Mouse (Mus musculus) erythroblast, embryonic 14.5 days (primary cell): Measurements from ENCODE around the gene Klrb1c. TPM values are rescaled to one million over a fixed set of nuclear protein-coding genes. Genes with fewer than 3 reads are reported as not detected.
A peak's percentile ranks its signal among the peaks of the same experiment; 100 is the strongest.
"Not testable (repeated sequence)": the region's sequence is repeated elsewhere in the genome, so short reads cannot be mapped to it uniquely, and the experiment has no call there.

Source experiments
- H3K27me3 ChIP-seq: 2 replicates; pipeline ENCODE4 v1.6.1; 2012; ENCODE audit warnings: inconsistent platforms; ENCODE audit not compliant: control insufficient read depth
- H3K36me3 ChIP-seq: 2 replicates; pipeline ENCODE4 v1.6.1; 2012; ENCODE audit warnings: mild to moderate bottlenecking, inconsistent platforms; ENCODE audit not compliant: control insufficient read depth
- H3K4me1 ChIP-seq: 2 replicates; pipeline ENCODE4 v1.6.1; 2012; ENCODE audit warnings: inconsistent platforms; ENCODE audit not compliant: control insufficient read depth
- H3K4me3 ChIP-seq: replicated peaks from 2 replicates; pipeline ENCODE3; 2012; ENCODE audit warnings: moderate library complexity, mild to moderate bottlenecking, inconsistent platforms
- H3K9me3 ChIP-seq: 2 replicates; pipeline ENCODE4 v1.6.1; 2012; ENCODE audit warnings: low read length, inconsistent platforms, mixed read lengths; ENCODE audit not compliant: control insufficient read depth
- GATA1 ChIP-seq: IDR thresholded peaks from 2 replicates; pipeline ENCODE4 v1.6.1; 2012; ENCODE audit warnings: low read length, inconsistent platforms, mixed read lengths
- TAL1 ChIP-seq: IDR thresholded peaks from 3 replicates; pipeline ENCODE4 v1.6.1; 2012; ENCODE audit warnings: low read length, inconsistent platforms, mixed read lengths
- polyA plus RNA-seq: library from polyadenylated mRNA; stranded (reverse); fragments of >175 nt; gene quantifications from 2 replicates; pipeline ENCODE4 v1.2.3, GENCODE M21; 2012

Gene Klrb1c
- polyA plus RNA-seq, 1 experiment: not detected

GRCm38 (mm10) chr6:128797936-128798771 is 9.1 kb upstream of the Klrb1c start:
- Histone ChIP-seq H3K36me3 (no peaks in the 10 kb centered on the region), H3K4me3 (peak overlapping the region; percentile 62), H3K4me1 (peaks cover 33% of the 10 kb centered on the region), H3K27me3 (no peaks in the 10 kb centered on the region), H3K9me3 (no peaks in the 10 kb centered on the region)
- TF ChIP-seq GATA1 (no peak), TAL1 (no peak)

DNA sequence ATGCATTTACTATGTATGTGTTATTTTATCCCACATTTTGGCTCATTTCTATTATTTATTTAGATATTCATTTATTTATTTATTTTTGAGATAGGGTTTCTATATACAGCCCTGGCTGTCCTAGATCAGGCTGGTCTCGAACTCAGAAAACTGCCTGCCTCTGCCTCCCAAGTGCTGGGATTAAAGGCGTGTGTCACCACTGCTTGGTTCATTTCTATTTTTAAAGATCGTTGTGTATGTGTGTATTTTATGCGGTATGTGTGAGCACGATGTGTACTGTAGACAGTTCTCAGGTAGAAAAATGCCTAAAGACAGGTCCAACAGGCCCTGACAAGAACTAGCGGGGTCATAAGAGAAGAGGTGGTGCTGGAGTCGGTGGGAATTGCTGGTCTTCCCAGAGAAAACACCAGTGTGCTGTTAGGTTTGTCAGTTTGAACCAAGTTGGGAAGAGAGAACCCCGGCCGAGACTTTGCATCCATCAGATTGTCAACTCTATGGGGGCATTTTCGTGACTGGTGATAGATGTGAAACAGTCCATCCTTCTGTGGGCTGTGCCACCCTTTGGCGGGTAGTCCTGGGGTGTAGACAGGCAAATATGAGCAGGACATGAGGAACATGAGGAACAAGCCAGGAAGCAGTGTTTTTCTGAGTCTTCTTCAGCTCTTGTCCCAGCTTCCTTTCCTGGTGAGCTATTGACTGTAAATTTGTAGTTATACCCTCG is 8.3 kb upstream of the Klrb1c start:
- H3K27me3 ChIP-seq: no peaks in the 10 kb centered on the region
- no peaks in the 10 kb centered on the region for H3K9me3 ChIP-seq
- no peaks in the 10 kb centered on the region for H3K36me3 ChIP-seq
- TF ChIP-seq GATA1: no peak
- no peak overlapping the region for H3K4me3 ChIP-seq
- H3K4me1 ChIP-seq: peaks cover 24% of the 10 kb centered on the region

- Histone ChIP-seq H3K27me3 (no peaks in the 10 kb centered on the region), H3K36me3 (no peaks in the 10 kb centered on the region), H3K4me1 (peaks cover 24% of the 10 kb centered on the region), H3K4me3 (no peak overlapping the region), H3K9me3 (no peaks in the 10 kb centered on the region)
- no peak for TF ChIP-seq GATA1
- TF ChIP-seq TAL1: no peak
These were observed 7.4 kb upstream of the Klrb1c start for GRCm38 (mm10) chr6:128796321-128796955.

DNA sequence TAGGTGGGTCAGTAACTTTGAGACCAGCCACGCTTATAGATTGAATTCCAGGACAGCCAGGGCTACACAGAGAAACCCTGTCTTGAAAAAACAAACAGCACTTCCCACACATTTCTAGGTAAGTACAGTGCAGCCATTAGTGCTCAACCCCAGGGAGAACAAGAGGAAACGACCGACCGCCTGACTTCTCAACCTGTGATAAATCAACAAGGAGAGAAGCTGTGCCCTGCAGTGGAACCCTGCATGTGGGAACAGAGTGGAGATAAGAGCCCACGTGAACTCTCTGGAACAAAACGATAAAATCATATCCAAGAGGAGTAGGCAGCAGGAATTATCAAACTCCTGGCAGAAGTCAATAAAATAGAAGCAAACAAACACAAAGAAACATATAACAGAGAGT is 4.7 kb upstream of the Klrb1c start:
- TF ChIP-seq TAL1 (no peak), GATA1 (no peak)

DNA sequence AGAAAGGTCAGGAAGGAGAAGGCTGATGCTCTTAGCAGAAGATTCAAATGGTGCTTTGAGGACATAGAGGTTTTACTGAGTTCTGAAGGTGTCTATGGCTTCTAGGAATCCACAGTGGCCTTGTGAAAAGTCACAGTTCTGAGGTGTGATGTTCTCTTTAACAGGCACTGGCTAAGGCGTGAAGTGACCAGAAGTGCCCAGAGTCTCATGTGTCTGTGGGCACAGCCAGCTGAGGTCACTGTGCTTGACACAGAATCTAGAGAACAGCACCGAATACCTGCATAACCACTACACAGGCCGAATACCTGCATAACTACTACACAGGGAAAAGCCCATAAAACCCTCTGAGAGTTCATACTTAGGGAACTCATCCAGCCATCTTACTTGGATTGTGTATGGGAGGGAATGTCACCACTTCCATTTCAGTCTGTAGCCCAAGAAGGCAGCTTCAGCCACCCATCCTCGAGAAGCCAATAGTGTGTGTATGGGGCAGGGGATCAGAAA is 1.5 kb upstream of the Klrb1c start:
- H3K36me3 ChIP-seq, H3K9me3 ChIP-seq, H3K27me3 ChIP-seq, H3K4me3 ChIP-seq, H3K4me1 ChIP-seq: not testable (repeated sequence)

More for the DNA sequence above, 4.7 kb upstream of the Klrb1c start:
- H3K9me3 ChIP-seq: no peaks in the 10 kb centered on the region
- H3K36me3 ChIP-seq: no peaks in the 10 kb centered on the region
- H3K4me3 ChIP-seq: no peak overlapping the region
- H3K27me3 ChIP-seq: no peaks in the 10 kb centered on the region
- peaks cover 13% of the 10 kb centered on the region for H3K4me1 ChIP-seq

DNA sequence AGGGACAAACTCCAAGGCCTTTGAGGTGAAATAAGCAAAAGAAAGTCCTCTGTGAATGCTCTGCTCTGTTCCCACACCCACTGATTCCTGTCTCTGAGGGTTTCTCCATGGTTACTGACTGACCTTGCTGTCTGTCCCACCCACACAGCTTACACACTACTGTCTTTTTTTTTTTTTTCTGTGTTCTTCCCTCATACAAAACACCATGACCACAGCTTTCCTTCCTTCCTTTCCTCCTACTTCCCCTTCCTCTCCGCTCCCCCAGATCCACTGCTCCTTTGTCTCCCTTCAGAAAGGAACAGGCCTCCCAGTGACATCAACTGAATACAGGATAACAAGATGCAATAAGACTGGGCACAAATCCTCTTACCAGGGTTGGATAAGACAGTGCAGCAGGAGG is 498 bp downstream of the Klrb1c start:
- Histone ChIP-seq H3K36me3 (no peaks in the 10 kb centered on the region), H3K4me1 (no peaks in the 10 kb centered on the region; the same call in 1 of the 2 replicates), H3K4me3 (no peak overlapping the region), H3K9me3 (no peaks in the 10 kb centered on the region), H3K27me3 (no peaks in the 10 kb centered on the region)
- TF ChIP-seq GATA1 (no peak), TAL1 (no peak)

DNA sequence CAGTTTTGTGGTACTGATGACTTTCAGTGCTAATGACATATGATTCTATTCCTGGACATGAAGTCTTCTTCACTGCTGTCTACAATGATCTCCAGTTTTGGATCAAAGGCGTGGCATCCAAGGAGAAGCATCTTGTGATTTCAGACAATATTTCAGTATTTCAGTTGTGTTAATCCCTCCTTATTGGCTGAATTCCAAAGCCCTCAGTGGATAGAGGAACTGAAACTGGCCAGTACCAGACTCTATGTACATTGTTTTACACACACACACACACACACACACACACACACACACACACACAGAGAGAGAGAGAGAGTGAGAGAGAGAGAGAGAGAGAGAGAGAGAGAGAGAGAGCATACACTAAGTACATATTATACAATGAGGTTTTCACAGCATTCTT is 2.6 kb downstream of the Klrb1c start:
- not testable (repeated sequence) for H3K9me3 ChIP-seq, H3K4me1 ChIP-seq, H3K27me3 ChIP-seq, H3K4me3 ChIP-seq, H3K36me3 ChIP-seq

DNA sequence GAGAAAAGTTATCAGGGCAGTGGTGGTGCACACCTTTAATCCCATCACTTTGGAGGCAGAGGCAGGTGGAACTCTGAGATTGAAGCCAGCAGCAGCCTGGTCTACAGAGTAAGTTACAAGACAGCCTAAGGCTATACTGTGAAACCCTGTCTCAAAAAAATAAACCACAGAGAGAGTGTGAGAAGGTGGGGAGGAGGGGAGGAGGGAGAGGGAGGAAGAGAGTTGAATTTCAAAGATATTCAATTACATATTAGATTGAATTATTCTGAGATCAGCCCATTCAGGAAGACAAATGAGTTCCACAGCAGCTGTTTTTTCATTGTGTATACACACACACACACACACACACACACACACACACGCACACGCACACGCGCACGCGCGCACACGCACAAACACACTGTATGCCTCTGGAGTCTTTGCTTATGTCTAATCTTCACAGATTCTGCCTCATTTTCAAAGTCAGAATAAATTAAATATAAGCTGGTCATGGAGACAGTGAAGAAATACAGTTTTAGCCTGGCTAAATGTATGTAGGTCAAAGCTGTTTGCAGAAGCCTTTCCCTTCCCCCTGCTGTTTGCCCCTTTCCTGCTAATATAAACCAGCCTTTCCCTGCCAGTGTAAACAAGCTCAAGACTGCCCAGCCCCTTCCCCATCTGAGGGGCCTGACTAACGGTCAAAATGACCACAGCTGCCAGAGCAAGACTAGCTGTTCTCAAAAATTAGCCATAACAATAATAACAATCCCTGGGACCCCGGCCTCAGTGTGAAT is 19.3 kb downstream of the Klrb1c start:
- Histone ChIP-seq H3K4me1 (peaks cover 5% of the 10 kb centered on the region), H3K36me3 (no peaks in the 10 kb centered on the region), H3K27me3 (no peaks in the 10 kb centered on the region), H3K9me3 (peaks cover 14% of the 10 kb centered on the region), H3K4me3 (no peak overlapping the region)
- TF ChIP-seq TAL1 (no peak), GATA1 (no peak)

- no peaks in the 10 kb centered on the region for H3K36me3 ChIP-seq
- no peak overlapping the region for H3K4me3 ChIP-seq
- peaks cover 3% of the 10 kb centered on the region for H3K9me3 ChIP-seq
- H3K27me3 ChIP-seq: no peaks in the 10 kb centered on the region
- H3K4me1 ChIP-seq: peaks cover 19% of the 10 kb centered on the region
- no peak for TF ChIP-seq GATA1
- TF ChIP-seq TAL1: no peak
These were observed 21.0 kb downstream of the Klrb1c start for GRCm38 (mm10) chr6:128768047-128768446.

GRCm38 (mm10) chr6:128766486-128767254 is 22.3 kb downstream of the Klrb1c start:
- not testable (repeated sequence) for H3K4me3 ChIP-seq, H3K27me3 ChIP-seq, H3K36me3 ChIP-seq, H3K9me3 ChIP-seq
- H3K4me1 ChIP-seq: peaks cover 21% of the 10 kb centered on the region
